Mouse (Mus musculus) T-cell, adult 2 months (primary cell): ENCODE measurements around the gene Deaf1.

Experiments
- DNase-seq: peaks from one replicate; pipeline ENCODE4 v3.0.0; 2022; ENCODE audit warnings: low spot score

Deaf1 gene

GRCm38 (mm10) chr7:141297926-141298650 is 29.4 kb downstream of the Deaf1 start:
- no peak for DNase-seq

DNA sequence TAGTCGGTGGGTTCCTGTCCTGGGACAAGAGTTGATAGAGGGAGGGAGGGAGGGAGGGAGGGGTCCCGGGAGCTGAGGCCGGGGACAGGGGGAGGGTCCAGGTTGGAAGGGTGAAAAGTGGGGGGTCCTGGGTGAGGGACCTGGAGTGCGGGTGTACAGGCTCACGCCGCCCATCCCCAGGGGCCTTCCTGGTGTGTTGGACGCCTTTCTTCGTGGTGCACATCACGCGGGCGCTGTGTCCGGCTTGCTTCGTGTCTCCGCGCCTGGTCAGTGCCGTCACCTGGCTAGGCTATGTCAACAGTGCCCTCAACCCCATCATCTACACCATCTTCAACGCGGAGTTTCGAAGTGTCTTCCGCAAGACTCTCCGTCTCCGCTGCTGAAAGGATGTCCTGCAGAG is 33.0 kb downstream of the Deaf1 start:
- DNase-seq = no peak

GRCm38 (mm10) chr7:141293852-141294471 is 33.5 kb downstream of the Deaf1 start:
- DNase-seq = no peak

DNA sequence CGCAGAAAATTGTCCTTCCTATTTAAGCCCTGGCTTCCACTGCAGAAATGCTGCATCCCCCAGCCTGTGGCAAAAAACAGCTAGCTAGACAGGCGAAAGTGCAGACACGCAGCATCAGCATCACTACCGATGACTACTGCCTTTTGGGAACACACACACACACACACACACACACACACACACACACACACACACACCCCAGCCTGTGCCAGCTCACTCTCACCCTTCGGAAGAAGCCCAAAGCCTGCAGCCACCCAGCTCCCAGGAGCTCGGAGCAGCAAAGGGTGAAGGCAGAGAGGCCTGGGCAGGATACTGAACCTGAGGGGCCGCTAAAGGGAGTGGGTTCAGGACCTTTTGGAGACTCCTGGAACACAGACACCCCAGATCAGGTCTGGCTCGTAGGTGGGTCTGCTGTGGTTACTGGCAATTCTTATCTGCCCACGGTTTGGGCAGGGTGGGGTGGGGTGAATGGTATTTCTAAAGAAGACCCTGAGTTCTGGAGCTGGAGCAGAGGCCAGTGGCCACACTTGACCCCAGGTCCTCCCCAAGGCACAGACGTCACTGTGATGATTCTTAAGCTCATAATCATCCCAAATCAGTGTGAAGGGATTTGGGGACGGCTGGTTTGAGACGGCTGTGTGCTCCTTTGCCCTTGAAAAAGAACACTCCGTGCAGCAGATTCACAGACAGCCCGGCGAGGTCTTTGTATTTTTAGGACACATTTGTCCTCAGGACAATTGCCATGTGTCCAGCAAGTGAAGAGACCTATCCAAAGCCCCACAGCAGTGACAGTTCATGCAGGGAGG is 34.7 kb downstream of the Deaf1 start:
- no peak for DNase-seq

- no peak for DNase-seq
These were observed 35.4 kb downstream of the Deaf1 start, which contains the start of gene Drd4 for GRCm38 (mm10) chr7:141291921-141292582. Gene Drd4, plus strand, starts transcription at chr7:141292006.

DNA sequence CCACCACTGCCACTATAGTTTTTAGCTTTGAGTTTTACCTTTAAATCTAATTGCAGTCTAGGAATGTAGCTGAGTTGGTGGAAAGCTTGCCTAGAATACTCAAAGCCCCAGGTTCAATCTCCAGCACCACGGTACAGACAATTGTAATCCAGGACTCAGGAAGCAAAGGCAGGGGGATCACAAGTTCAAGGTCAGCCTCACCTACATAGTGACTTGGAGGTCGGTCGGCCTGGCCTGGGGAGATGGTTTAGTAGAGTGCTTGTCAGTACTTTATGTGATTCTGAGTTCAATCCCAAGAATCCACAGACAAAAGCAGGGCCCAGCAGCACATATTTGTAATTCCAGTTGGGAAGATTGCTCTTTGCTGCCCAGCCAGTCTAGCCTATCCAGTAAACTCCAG is 39.4 kb downstream of the Deaf1 start:
- DNase-seq = no peak

GRCm38 (mm10) chr7:141282756-141283155 is 44.7 kb downstream of the Deaf1 start:
- no peak for DNase-seq

GRCm38 (mm10) chr7:141281442-141281841 is 46.0 kb downstream of the Deaf1 start:
- DNase-seq = no peak

DNA sequence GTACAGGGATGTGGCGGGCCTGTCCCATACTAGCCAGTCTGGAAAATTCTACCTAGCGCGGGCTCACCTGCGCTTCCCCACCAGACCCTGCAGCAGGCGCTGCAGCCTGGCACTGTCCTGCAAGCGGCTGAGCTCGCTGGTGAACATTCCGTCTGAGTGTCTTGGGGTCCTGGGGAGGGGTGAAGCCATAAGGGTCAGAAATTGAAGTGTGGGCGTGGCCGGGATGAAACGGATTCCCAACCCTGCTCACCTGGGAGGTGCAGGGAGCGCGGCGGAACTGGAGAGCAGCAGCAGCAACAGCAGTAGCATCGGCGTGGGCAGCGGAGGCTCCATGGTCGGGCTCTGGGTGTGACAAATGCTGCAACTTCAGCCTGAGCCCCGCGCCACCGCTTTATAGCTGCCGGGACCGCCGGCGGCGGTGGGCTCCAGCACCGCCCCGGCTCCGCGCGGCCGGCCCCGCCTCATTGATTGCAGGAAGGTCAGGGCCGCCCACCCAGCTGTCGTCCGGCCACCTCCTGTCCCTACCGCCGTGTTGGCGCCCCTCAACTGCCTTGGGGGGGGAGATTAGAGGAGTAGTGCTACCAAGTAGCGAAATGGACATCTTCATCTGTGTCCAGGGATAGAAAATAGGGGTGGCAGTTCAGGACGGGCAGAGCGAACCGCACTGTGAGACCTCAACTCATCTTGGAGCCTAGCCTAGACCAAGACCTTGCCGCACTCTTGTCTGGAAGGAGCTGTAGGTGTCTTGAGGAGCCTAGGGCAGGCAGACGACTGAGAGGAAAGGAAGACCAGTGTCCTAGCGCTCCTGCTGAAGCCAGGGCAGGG is 48.5 kb downstream of the Deaf1 start, which contains the start of gene Sct:
TSS of gene Sct (minus strand) at position 368 of the 825 bp plus-strand sequence.
- peak; percentile 31 for DNase-seq

GRCm38 (mm10) chr7:141277701-141278678 is 49.5 kb downstream of the Deaf1 start:
- no peak for DNase-seq

DNA sequence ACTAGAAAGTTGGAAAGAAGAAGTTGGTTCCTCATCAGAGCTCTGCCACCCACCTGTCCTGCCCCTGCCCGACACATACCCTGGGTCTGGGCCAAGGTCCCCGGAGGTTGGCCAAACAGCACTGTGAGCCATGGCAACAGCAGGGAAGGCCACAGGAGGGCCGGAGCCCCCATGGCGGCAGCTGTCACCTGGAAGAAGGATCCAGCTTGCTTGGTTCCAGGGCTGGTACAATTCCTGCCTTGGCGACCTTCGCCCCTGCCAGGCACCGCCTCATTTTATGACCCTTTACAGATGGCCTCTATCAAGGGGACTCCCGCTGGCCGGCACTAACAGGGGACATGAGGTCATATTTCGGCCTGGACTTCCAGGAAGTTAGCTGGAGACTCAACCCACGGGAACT is 50.9 kb downstream of the Deaf1 start, which contains the start of gene Cdhr5:
TSS of gene Cdhr5 (minus strand) at position 241 of the 400 bp plus-strand sequence.
- no peak for DNase-seq

- no peak for DNase-seq
These were observed 52.1 kb downstream of the Deaf1 start for GRCm38 (mm10) chr7:141275356-141275755.

GRCm38 (mm10) chr7:141270631-141271030 is 56.9 kb downstream of the Deaf1 start:
- DNase-seq = no peak

DNA sequence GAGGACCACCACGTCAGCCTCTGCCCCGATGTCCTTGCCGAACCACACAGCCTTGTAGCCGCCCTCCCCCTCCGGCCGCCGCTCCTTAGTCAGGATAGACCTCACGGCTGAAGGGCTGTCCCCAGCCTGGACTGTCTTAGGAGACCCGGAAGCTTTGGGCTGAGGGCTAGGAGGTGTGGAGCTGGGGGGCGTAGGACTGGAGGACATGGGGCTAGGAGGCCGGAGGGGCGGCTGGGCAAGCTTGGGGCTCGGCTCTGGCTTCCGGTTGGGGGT is 58.3 kb downstream of the Deaf1 start:
- DNase-seq = no peak

GRCm38 (mm10) chr7:141268466-141269272 is 58.8 kb downstream of the Deaf1 start:
- DNase-seq = peak; percentile 26

DNA sequence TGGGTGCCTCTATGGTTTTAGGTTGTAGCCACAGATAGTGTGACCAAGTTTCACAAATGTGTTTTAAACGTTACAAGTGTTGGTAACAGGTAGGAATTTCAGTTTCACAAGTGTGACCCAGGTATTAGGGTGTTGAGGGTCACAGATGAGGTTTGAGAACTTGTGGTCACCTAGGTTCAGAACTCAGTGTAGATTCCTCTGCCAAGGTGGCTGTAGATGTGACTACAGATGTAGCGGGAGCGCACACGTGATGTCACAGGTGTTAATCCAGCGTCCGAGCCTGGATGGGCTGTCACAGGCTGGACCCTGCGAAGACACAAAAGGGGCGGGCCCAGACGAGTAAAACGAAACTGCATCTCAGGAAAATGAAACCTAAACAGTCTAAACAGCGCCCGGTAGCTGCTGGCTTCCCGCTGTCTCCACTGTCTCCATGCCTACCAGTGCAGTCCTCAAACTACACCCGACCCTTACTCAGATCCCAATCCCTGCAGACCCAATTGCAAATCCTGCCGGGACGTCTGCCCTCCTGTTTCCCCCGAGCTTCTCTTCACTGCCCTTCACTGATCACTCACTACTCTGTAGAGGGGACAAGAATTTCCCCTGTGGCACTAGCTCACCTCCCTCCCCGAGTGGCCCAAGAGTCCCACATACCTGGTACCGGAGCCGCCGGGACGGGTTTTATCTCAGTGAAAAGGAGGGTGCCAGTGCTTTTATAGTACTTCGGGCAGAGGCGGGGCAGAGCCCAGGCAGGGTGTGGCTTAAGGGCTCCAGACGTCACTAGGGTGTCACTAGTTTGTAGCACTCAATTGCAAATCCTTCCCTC is 61.5 kb downstream of the Deaf1 start, which contains the start of gene Irf7:
TSS of gene Irf7 (minus strand) at position 743 of the 823 bp plus-strand sequence.
- peak; percentile 90 for DNase-seq

GRCm38 (mm10) chr7:141265411-141265738 is 62.1 kb downstream of the Deaf1 start:
- DNase-seq = peak; percentile 27

- peak; percentile 74 for DNase-seq
These were observed 62.6 kb downstream of the Deaf1 start for GRCm38 (mm10) chr7:141264761-141265410.
